Mouse (Mus musculus) pancreas, adult 10 weeks (tissue): ENCODE data around the gene C9orf72. TPM values are rescaled to one million over a fixed set of nuclear protein-coding genes. Genes with fewer than 3 reads are reported as not detected.

ENCODE experiments used
- polyA plus RNA-seq: library from polyadenylated mRNA; stranded (reverse); fragments of 350-450 nt; fragmentation: Illumina TruSeq; extraction: RNeasy Lipid Tissue Mini Kit (QIAGEN cat#74804); gene quantifications from one replicate; pipeline ENCODE4 v1.2.3, GENCODE M21; 2015; ENCODE audit warnings: low read depth, low replicate concordance; ENCODE audit not compliant: insufficient read depth

The C9orf72 gene
- polyA plus RNA-seq: 3.7 TPM

DNA sequence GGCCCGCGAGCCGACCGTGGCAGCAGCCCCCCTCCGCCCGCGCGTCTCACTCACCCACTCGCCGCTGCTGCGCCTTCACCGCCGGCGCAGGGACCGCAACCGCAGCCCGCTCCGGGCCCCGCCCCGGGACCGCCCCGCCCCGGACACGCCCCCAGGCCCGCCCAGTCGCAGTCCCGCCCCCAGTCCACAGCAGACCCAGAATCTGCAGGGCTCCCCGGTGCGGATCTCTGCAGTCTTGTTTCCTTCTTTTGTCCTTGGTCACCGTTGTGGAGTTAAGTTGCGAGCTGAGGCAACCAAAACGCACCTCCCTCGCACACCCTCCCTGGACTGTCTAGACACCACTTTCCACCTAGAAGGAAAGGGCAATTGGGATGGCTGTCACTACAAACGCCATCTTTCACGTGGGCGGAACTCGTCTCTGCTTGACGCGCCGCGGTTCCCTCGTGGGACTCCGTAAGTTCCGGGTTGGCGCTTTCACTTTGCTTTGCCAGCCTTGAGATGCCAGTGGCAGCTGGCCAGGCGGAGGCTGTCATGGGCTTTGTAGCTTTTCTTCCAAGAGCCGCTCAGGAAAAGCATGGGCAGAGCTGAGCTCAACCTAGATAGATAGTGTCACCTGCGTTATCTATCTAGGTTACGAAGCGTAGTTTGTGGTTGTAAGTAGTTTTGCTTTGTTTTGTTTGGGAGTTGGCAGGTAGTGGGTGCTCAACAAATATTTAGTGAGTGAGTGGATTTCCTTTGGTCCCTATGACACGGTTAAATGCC lies at the start of gene C9orf72:
Gene C9orf72, minus strand, starts transcription at position 442 of the 762 bp plus-strand sequence.

DNA sequence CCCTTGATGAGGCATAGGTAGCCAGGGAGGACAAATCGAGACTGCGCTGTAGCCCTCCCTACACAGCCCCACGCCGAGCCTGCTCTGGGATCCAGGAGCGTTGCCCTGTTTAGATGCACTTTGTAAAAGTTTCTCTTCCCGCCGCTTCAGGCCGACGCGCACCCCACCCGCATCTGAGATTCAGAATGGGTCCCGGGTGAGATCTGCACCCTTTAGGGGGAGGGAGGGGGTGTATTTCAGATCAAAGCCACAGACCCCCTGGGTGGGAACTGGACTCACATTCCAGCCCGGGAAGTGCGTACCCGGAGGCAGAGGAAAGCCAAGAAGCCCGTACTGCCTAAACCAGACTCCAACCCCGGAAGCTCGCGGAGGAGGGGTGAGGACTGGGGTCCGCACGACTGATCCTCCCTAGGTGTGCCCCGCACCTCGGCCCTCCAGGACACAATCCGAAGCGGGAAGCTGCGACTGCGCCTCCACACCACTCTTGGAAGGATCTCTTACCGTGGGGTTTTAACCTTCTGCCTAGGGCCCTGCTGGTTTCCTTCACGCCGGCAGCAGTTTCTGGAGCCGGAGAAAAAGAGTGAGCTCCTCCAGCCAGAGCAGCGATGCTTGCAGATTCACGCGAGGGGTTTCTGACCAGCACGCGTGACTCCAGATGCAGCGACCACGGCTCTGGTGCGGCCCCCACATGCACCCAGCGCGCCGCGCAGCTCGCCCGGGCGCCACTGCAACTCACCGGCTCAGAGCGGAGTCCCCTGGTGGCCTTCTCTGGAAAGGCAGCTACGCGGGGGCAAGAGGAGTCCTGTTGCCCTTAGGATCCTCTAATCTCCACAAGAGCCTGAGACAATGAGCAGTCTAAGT lies 69.0 kb downstream of the C9orf72 start, which contains the start of gene Mob3b:
Gene Mob3b, minus strand, starts transcription at position 734 of the 861 bp plus-strand sequence.

DNA sequence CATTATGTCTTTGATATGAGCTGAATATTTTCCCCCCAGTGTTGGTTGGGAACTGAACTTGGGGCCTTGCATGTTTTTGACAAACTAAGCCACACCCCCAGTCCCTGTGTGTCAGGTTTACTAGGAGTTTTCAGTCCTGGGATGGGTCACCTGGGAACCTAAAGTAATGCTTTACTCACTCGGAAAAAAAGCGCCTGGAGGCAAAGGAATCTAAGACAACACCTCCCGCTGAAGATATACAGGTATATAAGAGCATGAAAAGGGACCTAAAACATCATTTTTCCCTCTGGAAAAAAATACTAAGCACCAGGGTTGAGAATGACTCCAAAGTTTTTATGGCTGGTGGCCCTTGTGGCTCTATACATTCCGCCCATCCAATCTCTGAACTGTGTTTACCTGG lies 74.2 kb downstream of the C9orf72 start, which contains the start of gene Ifnk:
Gene Ifnk, plus strand, starts transcription at position 301 of the 400 bp plus-strand sequence.

Other genes with a start within 250 kb of the C9orf72 start
- not detected for gene Ifnk, start 74.1 kb downstream of the C9orf72 start, polyA plus RNA-seq
- 1.3 TPM for gene Mob3b, start 68.7 kb downstream of the C9orf72 start, polyA plus RNA-seq